Mouse (Mus musculus): ENCODE measurements around the gene Vmn1r26. TPM values are rescaled to one million over a fixed set of nuclear protein-coding genes. Genes with fewer than 3 reads are reported as not detected.
"Not testable (repeated sequence)": the region's sequence is repeated elsewhere in the genome, so short reads cannot be mapped to it uniquely, and the experiment has no call there.

Gene Vmn1r26
- not detected for total RNA-seq (2021)
- long read RNA-seq, experiment 1: 0 reads
- long read RNA-seq, experiment 2: 0 reads

- no peak for DNase-seq
Measured at GRCm38 (mm10) chr6:58015059-58015458, at the start of gene Vmn1r26. Gene Vmn1r26, minus strand, starts transcription at chr6:58015159.

GRCm38 (mm10) chr6:58044025-58044424 is 29.1 kb upstream of the Vmn1r26 start:
- no peak for DNase-seq

More at GRCm38 (mm10) chr6:58015059-58015458, at the start of gene Vmn1r26:
- intact Hi-C loops (cut with DNase I): no loop called here

GRCm38 (mm10) chr6:58017478-58017877 is 2.5 kb upstream of the Vmn1r26 start:
- intact Hi-C loops (cut with DNase I); DNase-seq: not testable (repeated sequence)

More at GRCm38 (mm10) chr6:58044025-58044424, 29.1 kb upstream of the Vmn1r26 start:
- intact Hi-C loops (cut with DNase I): no loop called here

- intact Hi-C loops (cut with DNase I): no loop called here
- no peak for DNase-seq
Measured at GRCm38 (mm10) chr6:57980710-57981109, 34.2 kb downstream of the Vmn1r26 start, which contains the start of gene Vmn1r25. Gene Vmn1r25, minus strand, starts transcription at chr6:57980810.

- intact Hi-C loops (cut with DNase I); DNase-seq: not testable (repeated sequence)
Measured at GRCm38 (mm10) chr6:57961403-57961802, 53.6 kb downstream of the Vmn1r26 start, which contains the start of gene Vmn1r24. Gene Vmn1r24, minus strand, starts transcription at chr6:57961503.

Other genes with a start within 250 kb of the Vmn1r26 start
- gene Vopp1, start 190.0 kb downstream of the Vmn1r26 start, total RNA-seq (2021): 1 to 10 TPM; 3.8 to 4.6 TPM
- not detected for gene Vmn1r21, start 164.8 kb downstream of the Vmn1r26 start, total RNA-seq (2021)
- gene Vmn1r22, start 107.1 kb downstream of the Vmn1r26 start, total RNA-seq (2021): not detected
- gene Vmn1r23, start 88.3 kb downstream of the Vmn1r26 start, total RNA-seq (2021): not detected
- not detected for gene Vmn1r24, start 53.7 kb downstream of the Vmn1r26 start, total RNA-seq (2021)
- gene Vmn1r25, start 34.3 kb downstream of the Vmn1r26 start, total RNA-seq (2021): not detected
- gene Vmn1r27, start 203.7 kb upstream of the Vmn1r26 start, total RNA-seq (2021): not detected
- gene Vmn1r28, start 246.9 kb upstream of the Vmn1r26 start, total RNA-seq (2021): not detected

Data from gastrocnemius, postnatal 36 days (tissue).